Mouse (Mus musculus): Measurements from ENCODE around the gene Tmem178b. TPM values are rescaled to one million over a fixed set of nuclear protein-coding genes. Genes with fewer than 3 reads are reported as not detected.

Gene Tmem178b
- total RNA-seq, 1 experiment from 2014 or later = not detected

DNA sequence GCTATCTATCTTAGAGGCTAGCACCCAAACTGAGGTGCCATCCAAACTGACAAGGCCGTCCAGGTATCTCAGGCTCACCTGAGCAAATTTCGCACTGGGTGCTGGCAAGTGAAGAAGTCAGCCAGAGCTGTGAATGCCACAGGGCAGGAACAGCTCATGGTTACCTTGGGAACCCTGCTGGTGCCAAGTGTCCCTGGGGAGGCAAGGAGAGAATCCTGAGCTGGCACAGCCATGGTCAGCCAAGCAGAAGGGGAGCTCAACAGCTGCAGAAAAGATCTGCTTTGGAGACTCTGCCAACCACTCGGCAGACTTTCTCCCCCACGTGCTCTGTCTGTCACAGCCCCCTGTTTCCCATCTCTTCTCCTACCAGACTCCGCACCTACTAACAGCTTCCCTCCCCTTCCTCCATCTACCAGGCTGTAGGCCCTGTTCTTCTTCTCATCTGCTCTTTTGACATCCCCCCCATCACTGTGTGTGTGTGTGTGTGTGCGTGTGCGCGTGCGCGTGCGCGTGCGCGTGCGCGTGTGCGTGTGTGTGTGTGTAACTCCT, 374.4 kb downstream of the Tmem178b start:
- no peak for ATAC-seq (replicated peaks in 1 of 2; ENCODE audit: insufficient read depth in 1 of 2, low FRiP score in 2 of 2, low TSS enrichment in 1 of 2, low read depth in 1 of 2, poor library complexity in 2 of 2, severe bottlenecking in 2 of 2)

GRCm38 (mm10) chr6:40249939-40250338, 376.9 kb downstream of the Tmem178b start:
- no peak for ATAC-seq (replicated peaks in 1 of 2; ENCODE audit: insufficient read depth in 1 of 2, low FRiP score in 2 of 2, low TSS enrichment in 1 of 2, low read depth in 1 of 2, poor library complexity in 2 of 2, severe bottlenecking in 2 of 2)

GRCm38 (mm10) chr6:40263687-40264086, 390.6 kb downstream of the Tmem178b start:
- no peak for ATAC-seq (replicated peaks in 1 of 2; ENCODE audit: insufficient read depth in 1 of 2, low FRiP score in 2 of 2, low TSS enrichment in 1 of 2, low read depth in 1 of 2, poor library complexity in 2 of 2, severe bottlenecking in 2 of 2)

- no peak for ATAC-seq (replicated peaks in 1 of 2; ENCODE audit: insufficient read depth in 1 of 2, low FRiP score in 2 of 2, low TSS enrichment in 1 of 2, low read depth in 1 of 2, poor library complexity in 2 of 2, severe bottlenecking in 2 of 2)
Observed at GRCm38 (mm10) chr6:40300707-40301106, 427.6 kb downstream of the Tmem178b start.

DNA sequence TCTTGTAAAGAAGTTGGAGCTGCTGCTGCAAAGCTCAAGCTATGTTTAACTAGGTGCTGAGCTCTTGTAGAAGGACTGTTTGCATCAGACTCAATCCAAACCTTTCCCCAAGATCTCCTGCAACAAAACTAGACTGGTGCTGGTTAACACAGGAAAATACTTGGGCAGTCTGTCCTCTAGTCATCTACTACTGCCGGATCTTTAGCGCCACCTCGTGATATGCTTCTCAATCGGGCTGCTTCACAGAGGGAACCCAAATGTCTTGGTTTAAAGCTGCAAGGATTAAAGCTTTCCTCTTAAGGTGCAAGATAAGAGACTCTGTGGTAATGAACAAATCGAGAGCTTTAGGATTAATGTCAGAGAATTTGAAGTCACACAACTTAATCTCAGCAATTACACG, 430.3 kb downstream of the Tmem178b start:
- 0 out of 4 replicates have a peak, but pooled peaks of 1 of the 2 experiments have one; percentile 42 for ATAC-seq (replicated peaks in 1 of 2; ENCODE audit: insufficient read depth in 1 of 2, low FRiP score in 2 of 2, low TSS enrichment in 1 of 2, low read depth in 1 of 2, poor library complexity in 2 of 2, severe bottlenecking in 2 of 2)

Other genes starting within 250 kb of the Tmem178b start
- 17.5 and 21.6 TPM in 2 replicates for gene Braf, start 147.8 kb upstream of the Tmem178b start, total RNA-seq (2017)
- gene Mrps33, start 62.3 kb upstream of the Tmem178b start, total RNA-seq (2017) = 37.1 and 47.6 TPM in 2 replicates